Mouse (Mus musculus) stomach, embryonic 14.5 days (tissue): ENCODE measurements around the gene Capg. TPM values are rescaled to one million over a fixed set of nuclear protein-coding genes. Genes with fewer than 3 reads are reported as not detected.

ENCODE experiments used
- ATAC-seq: fragments of 200-750 bp; cut with Nextera tagmentation; 2 replicates; pipeline ENCODE4 v1.8.0; 2017; ENCODE audit warnings: low read depth, moderate TSS enrichment; ENCODE audit not compliant: insufficient number of reproducible peaks, insufficient read depth, low FRiP score
- H3K27ac ChIP-seq: fragments of 300-500 bp; sonication (generic); 2 replicates; pipeline ENCODE4 v1.5.1; 2014; ENCODE audit warnings: mild to moderate bottlenecking, low read length, moderate library complexity, mixed read lengths
- H3K27me3 ChIP-seq: fragments of 300-500 bp; sonication (generic); 2 replicates; pipeline ENCODE4 v1.6.1; 2014; ENCODE audit warnings: low read length, control low read depth, mixed read lengths; ENCODE audit not compliant: control insufficient read depth, insufficient read depth
- H3K36me3 ChIP-seq: fragments of 300-500 bp; sonication (generic); 2 replicates; pipeline ENCODE4 v1.6.1; 2014; ENCODE audit warnings: mild to moderate bottlenecking, control low read depth, low read length, moderate library complexity, mixed read lengths; ENCODE audit not compliant: control insufficient read depth, insufficient read depth
- H3K4me1 ChIP-seq: fragments of 300-500 bp; sonication (generic); 2 replicates; pipeline ENCODE4 v1.6.1; 2014; ENCODE audit warnings: low read length, control low read depth, mixed read lengths; ENCODE audit not compliant: control insufficient read depth, insufficient read depth
- H3K4me2 ChIP-seq: fragments of 300-500 bp; sonication (generic); replicated peaks from 2 replicates; pipeline ENCODE4 v1.6.1; 2014; ENCODE audit warnings: low read depth, low read length, control low read depth
- H3K4me3 ChIP-seq: fragments of 300-500 bp; sonication (generic); 2 replicates; pipeline ENCODE4 v1.5.1; 2014; ENCODE audit warnings: low read depth, low read length, control low read depth
- H3K9ac ChIP-seq: fragments of 300-500 bp; sonication (generic); replicated peaks from 2 replicates; pipeline ENCODE4 v1.6.1; 2014; ENCODE audit warnings: low read depth, mild to moderate bottlenecking, control low read depth, low read length, moderate library complexity, mixed read lengths
- H3K9me3 ChIP-seq: fragments of 300-500 bp; sonication (generic); 2 replicates; pipeline ENCODE4 v1.6.1; 2016; ENCODE audit warnings: low read depth, low read length, control low read depth; ENCODE audit not compliant: control insufficient read depth
- WGBS: fragments of 180-500 bp; shearing (Covaris S2); extraction: QIAGEN DNeasy Blood & Tissue Kit; methylation state at CpG from one replicate; pipeline ENCODE4 v1.1.7; 2014; 5-methylcytosine and 5-hydroxymethylcytosine counted together
- polyA plus RNA-seq: library from polyadenylated mRNA; unstranded; fragments of >200 nt; fragmentation: Nextera tagmentation; extraction: Ambion mirVana; gene quantifications from 2 replicates; pipeline ENCODE4 v1.2.1, GENCODE M21; 2014

Gene Capg
- polyA plus RNA-seq, 1 experiment from 2014 or later, result 85.0 TPM

DNA sequence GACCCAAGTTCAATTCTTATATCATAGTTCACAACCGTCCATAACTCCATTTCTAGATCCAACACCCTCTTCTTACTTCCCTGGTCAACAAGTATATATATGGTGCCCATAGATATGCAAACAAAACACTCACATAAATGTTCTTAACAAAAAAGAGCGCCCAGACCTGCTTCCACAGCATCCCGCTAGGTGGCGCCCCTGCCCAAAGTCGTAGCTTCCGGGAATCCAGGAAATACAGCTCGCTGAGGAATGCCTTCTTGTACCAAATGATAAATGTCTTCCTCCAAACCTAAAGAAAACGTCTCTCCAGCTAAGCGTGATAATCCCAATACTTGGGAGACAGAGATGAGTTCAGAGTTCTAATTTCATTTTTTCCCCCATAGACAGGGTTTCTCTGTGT, 9.0 kb upstream of the Capg start:
- Histone ChIP-seq H3K4me1 (peaks cover 5% of the 10 kb centered on the region; the same call in 1 of the 2 replicates), H3K27me3 (no peaks in the 10 kb centered on the region), H3K9ac (no peak overlapping the region), H3K4me3 (no peak overlapping the region), H3K36me3 (no peaks in the 10 kb centered on the region), H3K4me2 (peak overlapping the region; percentile 7; the same call in 1 of the 2 replicates), H3K27ac (no peak overlapping the region), H3K9me3 (no peaks in the 10 kb centered on the region)
- 5% methylated on average over 9 of the region's 9 CpGs for WGBS
- ATAC-seq, result no peak

DNA sequence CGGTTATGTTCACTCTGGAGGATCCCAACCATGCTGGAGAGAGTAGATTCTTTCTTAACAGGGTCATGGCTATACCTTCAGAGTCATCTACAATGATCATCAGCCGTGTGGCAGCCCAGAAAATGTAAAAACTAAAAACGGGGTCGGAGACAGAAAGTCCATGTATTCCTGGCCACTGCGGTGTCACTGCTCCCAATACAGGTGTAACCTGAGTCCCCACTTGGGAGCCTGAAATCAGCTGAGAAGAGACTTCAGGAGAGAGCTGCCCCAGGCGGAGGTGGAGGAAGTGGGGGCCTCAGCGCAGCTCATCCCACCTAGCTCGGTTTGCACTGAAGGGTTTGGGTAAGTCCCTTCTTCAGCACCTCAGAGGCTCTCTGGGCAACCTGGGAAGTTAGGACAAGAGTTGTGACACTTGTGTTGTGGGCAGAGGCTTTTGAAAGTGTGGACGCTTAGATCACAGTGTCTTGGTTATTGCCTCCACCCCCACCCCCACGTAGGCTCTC, 6.1 kb upstream of the Capg start:
- Histone ChIP-seq H3K27me3 (no peaks in the 10 kb centered on the region), H3K4me2 (peak overlapping the region; percentile 58), H3K4me3 (peak overlapping the region; percentile 47), H3K36me3 (no peaks in the 10 kb centered on the region), H3K4me1 (peaks cover 2% of the 10 kb centered on the region; the same call in 1 of the 2 replicates), H3K9ac (peak overlapping the region; percentile 37; the same call in 1 of the 2 replicates), H3K9me3 (no peaks in the 10 kb centered on the region), H3K27ac (0 out of 2 replicates have a peak overlapping the region, but pooled peaks have one; percentile 16)
- ATAC-seq, result no peak
- WGBS, result 57% methylated on average over 10 of the region's 10 CpGs

DNA sequence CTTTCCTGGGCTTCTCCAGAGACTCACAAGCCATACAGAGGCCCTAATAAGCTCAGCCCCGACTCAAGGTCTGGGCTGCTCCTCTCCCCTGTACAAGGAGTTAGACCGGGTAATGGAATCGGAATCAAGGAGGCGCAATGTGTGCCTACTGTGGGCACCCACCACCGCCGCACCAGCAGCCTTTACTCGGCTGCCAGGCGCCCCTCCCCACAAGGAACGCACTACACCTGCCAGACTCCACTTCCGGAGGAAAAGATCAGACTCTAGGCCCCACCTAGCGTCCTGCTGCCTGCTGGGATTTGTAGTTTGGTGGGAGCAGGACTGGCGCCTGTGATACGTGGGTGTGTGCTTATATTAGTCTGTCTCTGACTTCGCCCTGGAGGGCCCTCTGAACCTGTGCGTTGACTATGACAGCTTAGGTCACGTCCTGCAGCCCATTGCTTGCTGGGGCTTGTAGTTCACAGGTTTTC, 5.6 kb upstream of the Capg start:
- no peaks in the 10 kb centered on the region for H3K9me3 ChIP-seq
- H3K27ac ChIP-seq, result 0 out of 2 replicates have a peak overlapping the region, but pooled peaks have one; percentile 16
- H3K4me3 ChIP-seq, result peak overlapping the region; percentile 47
- peak; percentile 96 for ATAC-seq
- H3K36me3 ChIP-seq, result no peaks in the 10 kb centered on the region
- no peaks in the 10 kb centered on the region for H3K27me3 ChIP-seq
- WGBS, result 1% methylated on average over 16 of the region's 16 CpGs
- peak overlapping the region; percentile 58 for H3K4me2 ChIP-seq
- peaks cover 2% of the 10 kb centered on the region; the same call in 1 of the 2 replicates for H3K4me1 ChIP-seq
- peak overlapping the region; percentile 37 for H3K9ac ChIP-seq

DNA sequence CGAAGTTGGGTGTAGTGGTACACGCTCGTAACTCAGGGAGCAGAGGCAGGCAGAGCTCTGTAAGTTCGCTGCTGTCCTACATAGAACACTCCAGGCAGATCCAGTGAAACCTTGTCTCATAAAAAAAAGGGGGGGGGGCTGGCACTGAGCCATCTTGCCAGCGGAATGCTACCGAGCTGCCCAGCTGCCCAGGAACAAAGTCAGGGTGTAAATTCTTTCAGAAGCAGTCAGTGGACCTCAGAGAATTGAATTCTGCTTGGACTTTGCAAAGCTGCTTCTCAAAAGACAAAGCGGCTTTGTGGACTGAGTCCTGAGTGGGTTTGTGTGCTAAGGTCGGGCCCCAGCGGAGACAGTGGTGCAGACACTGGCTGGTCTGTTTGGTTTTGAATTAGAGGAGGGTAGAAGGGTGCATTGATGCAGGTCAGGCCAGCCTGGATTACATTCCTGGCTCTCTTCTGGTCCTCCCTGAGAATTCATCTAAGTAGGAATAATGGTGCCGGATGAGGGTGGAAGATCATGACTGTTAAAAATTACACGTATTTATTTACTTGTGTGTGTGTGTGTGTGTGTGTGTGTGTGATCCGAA, 833 bp upstream of the Capg start:
- H3K27ac ChIP-seq, result no peak overlapping the region

DNA sequence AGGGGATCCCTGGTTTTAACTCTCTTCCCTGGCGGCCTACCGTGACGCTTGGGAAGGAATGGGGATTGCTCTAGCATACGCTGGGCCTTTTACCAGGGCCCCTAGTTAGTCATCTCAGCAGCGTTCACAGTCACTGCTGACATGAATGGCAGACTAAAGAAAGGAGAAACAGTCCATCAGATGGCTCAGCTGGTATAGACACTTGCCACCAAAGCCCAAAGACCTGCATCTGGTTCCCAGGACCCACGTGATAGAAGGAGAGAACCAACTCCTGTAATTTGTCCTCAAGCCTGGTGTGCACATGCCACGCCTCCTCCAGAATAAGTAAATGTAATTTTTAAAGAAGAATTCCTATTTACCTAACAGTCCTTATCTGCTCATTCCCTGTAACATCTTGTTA, 1.2 kb downstream of the Capg start:
- Histone ChIP-seq H3K4me1 (peaks cover 7% of the 10 kb centered on the region; the same call in 1 of the 2 replicates), H3K4me3 (no peak overlapping the region), H3K9ac (no peak overlapping the region), H3K27ac (no peak overlapping the region), H3K36me3 (no peaks in the 10 kb centered on the region), H3K27me3 (no peaks in the 10 kb centered on the region), H3K4me2 (no peak overlapping the region), H3K9me3 (no peaks in the 10 kb centered on the region)
- 61% methylated on average over 7 of the region's 7 CpGs for WGBS
- ATAC-seq, result no peak

More for the DNA sequence above, 833 bp upstream of the Capg start:
- Histone ChIP-seq H3K9ac (no peak overlapping the region), H3K4me1 (peaks cover 7% of the 10 kb centered on the region; the same call in 1 of the 2 replicates), H3K9me3 (no peaks in the 10 kb centered on the region), H3K27me3 (no peaks in the 10 kb centered on the region), H3K4me2 (no peak overlapping the region), H3K4me3 (no peak overlapping the region), H3K36me3 (no peaks in the 10 kb centered on the region)
- no peak for ATAC-seq
- 79% methylated on average over 12 of the region's 12 CpGs for WGBS

DNA sequence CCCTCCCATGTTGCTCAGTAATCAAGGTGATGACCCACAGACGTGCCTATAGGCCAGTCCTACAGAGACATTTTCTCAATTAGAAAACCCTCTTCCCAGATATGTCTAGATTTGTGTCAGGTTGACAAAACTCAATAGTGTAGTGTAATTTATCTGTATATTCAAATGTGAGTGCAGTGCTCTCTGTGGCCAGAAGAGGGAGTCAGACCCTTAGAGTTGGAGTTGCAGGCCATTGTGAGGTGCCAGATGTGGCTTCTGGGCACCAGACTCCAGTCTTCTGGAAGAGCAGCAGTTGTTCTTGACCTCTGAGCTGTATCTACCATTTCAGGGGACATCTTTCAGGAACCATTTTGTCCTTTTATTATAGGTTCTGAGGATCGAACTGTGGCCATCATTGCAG, 2.9 kb downstream of the Capg start:
- Histone ChIP-seq H3K9ac (no peak overlapping the region), H3K27ac (no peak overlapping the region), H3K27me3 (no peaks in the 10 kb centered on the region), H3K4me2 (no peak overlapping the region), H3K4me3 (no peak overlapping the region), H3K4me1 (peaks cover 17% of the 10 kb centered on the region; the same call in 1 of the 2 replicates), H3K36me3 (no peaks in the 10 kb centered on the region), H3K9me3 (no peaks in the 10 kb centered on the region)
- ATAC-seq, result no peak
- WGBS, result 99% methylated on average over 2 of the region's 2 CpGs

DNA sequence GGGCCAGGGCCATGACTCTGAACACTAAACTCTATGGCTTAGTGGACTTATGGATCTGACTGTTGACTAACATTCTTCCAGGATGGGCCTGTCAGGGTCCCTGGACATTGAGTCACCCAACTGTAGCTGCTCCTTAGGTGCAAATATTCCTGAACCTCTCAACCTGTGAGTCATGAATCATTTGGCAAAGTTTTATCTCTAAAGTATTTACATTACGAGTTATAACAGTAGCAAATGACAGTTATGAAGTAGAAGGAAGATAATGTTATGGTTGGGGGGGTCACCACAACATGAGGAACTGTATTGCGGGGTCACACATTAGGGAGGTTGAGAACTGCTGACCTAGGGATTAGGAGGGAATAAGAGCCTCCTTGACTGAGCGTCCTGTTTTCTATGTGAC, 3.7 kb downstream of the Capg start:
- Histone ChIP-seq H3K9ac (no peak overlapping the region), H3K36me3 (no peaks in the 10 kb centered on the region), H3K4me1 (peaks cover 22% of the 10 kb centered on the region; the same call in 1 of the 2 replicates), H3K4me3 (no peak overlapping the region), H3K9me3 (no peaks in the 10 kb centered on the region), H3K4me2 (no peak overlapping the region), H3K27me3 (no peaks in the 10 kb centered on the region), H3K27ac (no peak overlapping the region)
- WGBS, result 77% methylated on average over 3 of the region's 3 CpGs
- ATAC-seq, result no peak

DNA sequence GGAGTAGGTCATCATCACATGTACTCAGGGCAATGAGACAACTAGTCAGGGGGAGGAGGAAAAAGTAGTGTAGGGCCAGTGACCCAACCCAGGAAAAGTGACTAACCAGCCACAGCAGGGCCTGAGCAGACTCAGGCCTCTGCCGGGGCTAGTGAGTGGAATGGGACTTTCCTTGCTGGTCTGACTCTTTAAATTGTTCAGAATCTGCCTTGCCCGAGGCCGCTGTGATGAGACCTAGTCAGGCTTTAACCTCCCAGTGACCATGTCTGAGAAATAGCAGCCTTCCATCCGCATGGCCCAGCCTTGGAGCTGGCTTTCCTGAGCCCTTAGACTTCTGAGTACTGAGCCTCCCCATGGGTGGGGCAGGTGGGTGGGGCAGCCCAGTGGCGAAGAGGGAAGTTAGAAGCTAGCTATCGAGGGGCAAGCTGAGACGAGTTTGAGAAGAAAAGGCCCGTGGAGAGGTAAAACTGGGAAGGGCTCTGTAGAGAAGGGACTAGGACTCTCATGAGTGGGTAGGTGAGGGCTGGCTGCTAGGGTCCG, 4.9 kb downstream of the Capg start:
- H3K9ac ChIP-seq, result no peak overlapping the region
- H3K4me2 ChIP-seq, result no peak overlapping the region
- WGBS, result 56% methylated on average over 9 of the region's 9 CpGs

More for the DNA sequence above, 4.9 kb downstream of the Capg start:
- Histone ChIP-seq H3K4me3 (no peak overlapping the region), H3K4me1 (peaks cover 26% of the 10 kb centered on the region; the same call in 1 of the 2 replicates), H3K27ac (peak overlapping the region; percentile 64; the same call in 1 of the 2 replicates), H3K27me3 (no peaks in the 10 kb centered on the region), H3K36me3 (no peaks in the 10 kb centered on the region), H3K9me3 (no peaks in the 10 kb centered on the region)
- 0 out of 2 replicates have a peak, but pooled peaks have one; percentile 24 for ATAC-seq
